Mouse (Mus musculus) neural tube, embryonic 14.5 days (tissue): ENCODE data around the gene Slc23a4. TPM values are rescaled to one million over a fixed set of nuclear protein-coding genes. Genes with fewer than 3 reads are reported as not detected.
A peak's percentile ranks its signal among the peaks of the same experiment; 100 is the strongest.

Experiments
- ATAC-seq: fragments of 200-750 bp; cut with Nextera tagmentation; 2 replicates; pipeline ENCODE4 v1.8.0; 2017; ENCODE audit warnings: low read depth, mild to moderate bottlenecking, moderate TSS enrichment, moderate library complexity
- H3K27ac ChIP-seq: fragments of 300-500 bp; sonication (generic); 2 replicates; pipeline ENCODE4 v1.5.1; 2014; ENCODE audit warnings: low read depth, mild to moderate bottlenecking, control low read depth, low read length, moderate library complexity, mixed read lengths
- H3K27me3 ChIP-seq: fragments of 300-500 bp; sonication (generic); 2 replicates; pipeline ENCODE4 v1.6.1; 2014; ENCODE audit warnings: low read length; ENCODE audit not compliant: control insufficient read depth, insufficient read depth
- H3K36me3 ChIP-seq: fragments of 300-500 bp; sonication (generic); 2 replicates; pipeline ENCODE4 v1.6.1; 2014; ENCODE audit warnings: low read length, mixed read lengths; ENCODE audit not compliant: control insufficient read depth, insufficient read depth
- H3K4me1 ChIP-seq: fragments of 300-500 bp; sonication (generic); 2 replicates; pipeline ENCODE4 v1.6.1; 2014; ENCODE audit warnings: low read length; ENCODE audit not compliant: control insufficient read depth, insufficient read depth
- H3K4me2 ChIP-seq: fragments of 300-500 bp; sonication (generic); 2 replicates; pipeline ENCODE4 v1.6.1; 2014; ENCODE audit warnings: mild to moderate bottlenecking, low read depth, low read length, control low read depth
- H3K4me3 ChIP-seq: fragments of 300-500 bp; sonication (generic); 2 replicates; pipeline ENCODE4 v1.5.1; 2014; ENCODE audit warnings: low read depth, low read length, control low read depth, mixed read lengths
- H3K9ac ChIP-seq: fragments of 300-500 bp; sonication (generic); replicated peaks from 2 replicates; pipeline ENCODE4 v1.6.1; 2014; ENCODE audit warnings: low read depth, mild to moderate bottlenecking, control low read depth, low read length, mixed read lengths
- H3K9me3 ChIP-seq: fragments of 300-500 bp; sonication (generic); 2 replicates; pipeline ENCODE4 v1.6.1; 2016; ENCODE audit warnings: low read length; ENCODE audit not compliant: control insufficient read depth
- WGBS: fragments of 180-500 bp; shearing (Covaris S2); extraction: QIAGEN DNeasy Blood & Tissue Kit; methylation state at CpG from one replicate; pipeline ENCODE4 v1.1.7; 2014; 5-methylcytosine and 5-hydroxymethylcytosine counted together
- polyA plus RNA-seq: library from polyadenylated mRNA; unstranded; fragments of >200 nt; fragmentation: Nextera tagmentation; extraction: Ambion mirVana; gene quantifications from 2 replicates; pipeline ENCODE4 v1.2.1, GENCODE M21; 2014

The Slc23a4 gene
- polyA plus RNA-seq, 1 experiment from 2014 or later: 1.1 TPM

GRCm38 (mm10) chr6:34903441-34903840, 84.8 kb downstream of the Slc23a4 start:
- WGBS: 90% methylated on average over 5 of the region's 5 CpGs
- ATAC-seq: no peak

GRCm38 (mm10) chr6:34902578-34902977, 85.6 kb downstream of the Slc23a4 start:
- ATAC-seq: no peak
- Histone ChIP-seq H3K27ac (no peak overlapping the region), H3K4me1 (no peaks in the 10 kb centered on the region), H3K4me3 (no peak overlapping the region), H3K36me3 (peaks cover 14% of the 10 kb centered on the region), H3K4me2 (no peak overlapping the region), H3K9me3 (no peaks in the 10 kb centered on the region), H3K9ac (no peak overlapping the region), H3K27me3 (no peaks in the 10 kb centered on the region)
- whole genome bisulfite sequencing: 89% methylated on average over 7 of the region's 7 CpGs

More at GRCm38 (mm10) chr6:34903441-34903840, 84.8 kb downstream of the Slc23a4 start:
- Histone ChIP-seq H3K9ac (no peak overlapping the region), H3K27me3 (no peaks in the 10 kb centered on the region), H3K4me2 (no peak overlapping the region), H3K27ac (no peak overlapping the region), H3K4me3 (no peak overlapping the region), H3K36me3 (peaks cover 15% of the 10 kb centered on the region), H3K9me3 (no peaks in the 10 kb centered on the region), H3K4me1 (no peaks in the 10 kb centered on the region)

GRCm38 (mm10) chr6:34901911-34902444, 86.2 kb downstream of the Slc23a4 start:
- no peak overlapping the region for H3K9ac ChIP-seq
- no peak overlapping the region for H3K27ac ChIP-seq
- no peaks in the 10 kb centered on the region for H3K27me3 ChIP-seq
- peak; percentile 28; the same call in 1 of the 2 replicates for ATAC-seq
- H3K36me3 ChIP-seq: peaks cover 14% of the 10 kb centered on the region
- no peak overlapping the region for H3K4me2 ChIP-seq
- no peaks in the 10 kb centered on the region for H3K9me3 ChIP-seq
- no peaks in the 10 kb centered on the region for H3K4me1 ChIP-seq
- H3K4me3 ChIP-seq: no peak overlapping the region
- WGBS: 71% methylated on average over 9 of the region's 9 CpGs

GRCm38 (mm10) chr6:34900990-34901389, 87.2 kb downstream of the Slc23a4 start:
- ATAC-seq: no peak
- Histone ChIP-seq H3K9ac (no peak overlapping the region), H3K27me3 (no peaks in the 10 kb centered on the region), H3K4me1 (no peaks in the 10 kb centered on the region), H3K36me3 (peaks cover 16% of the 10 kb centered on the region), H3K27ac (no peak overlapping the region), H3K4me2 (no peak overlapping the region), H3K4me3 (no peak overlapping the region), H3K9me3 (no peaks in the 10 kb centered on the region)
- 43% methylated on average over 2 of the region's 2 CpGs for WGBS

- no peak overlapping the region for H3K9ac ChIP-seq
- no peak overlapping the region for H3K27ac ChIP-seq
- peaks cover 27% of the 10 kb centered on the region for H3K36me3 ChIP-seq
- H3K4me1 ChIP-seq: no peaks in the 10 kb centered on the region
- H3K4me2 ChIP-seq: no peak overlapping the region
- no peaks in the 10 kb centered on the region for H3K27me3 ChIP-seq
- ATAC-seq: no peak
- WGBS: 91% methylated on average over 2 of the region's 2 CpGs
- H3K4me3 ChIP-seq: no peak overlapping the region
- no peaks in the 10 kb centered on the region for H3K9me3 ChIP-seq
Measured at GRCm38 (mm10) chr6:34899127-34899526, 89.1 kb downstream of the Slc23a4 start.

GRCm38 (mm10) chr6:34896168-34896780, 91.9 kb downstream of the Slc23a4 start:
- ATAC-seq: no peak
- no peak overlapping the region for H3K27ac ChIP-seq
- H3K4me3 ChIP-seq: no peak overlapping the region
- no peaks in the 10 kb centered on the region for H3K4me1 ChIP-seq
- H3K9ac ChIP-seq: no peak overlapping the region
- peaks cover 35% of the 10 kb centered on the region for H3K36me3 ChIP-seq
- 68% methylated on average over 16 of the region's 16 CpGs for WGBS
- H3K27me3 ChIP-seq: no peaks in the 10 kb centered on the region
- no peak overlapping the region for H3K4me2 ChIP-seq
- H3K9me3 ChIP-seq: no peaks in the 10 kb centered on the region

GRCm38 (mm10) chr6:34895569-34895968, 92.6 kb downstream of the Slc23a4 start:
- no peak overlapping the region for H3K4me2 ChIP-seq
- no peaks in the 10 kb centered on the region for H3K9me3 ChIP-seq
- H3K4me1 ChIP-seq: no peaks in the 10 kb centered on the region
- no peak for ATAC-seq
- no peaks in the 10 kb centered on the region for H3K27me3 ChIP-seq
- H3K4me3 ChIP-seq: no peak overlapping the region
- H3K36me3 ChIP-seq: peaks cover 33% of the 10 kb centered on the region
- 88% methylated on average over 7 of the region's 7 CpGs for WGBS
- no peak overlapping the region for H3K27ac ChIP-seq
- H3K9ac ChIP-seq: no peak overlapping the region

Other genes starting within 250 kb of the Slc23a4 start
- gene Agbl3, start 208.0 kb downstream of the Slc23a4 start, polyA plus RNA-seq: 12.7 and 15.2 TPM in 2 replicates
- gene Tmem140, start 125.3 kb downstream of the Slc23a4 start, polyA plus RNA-seq: 0.86 and 0.89 TPM in 2 replicates
- 6.0 and 7.4 TPM in 2 replicates for gene Cyren, start 110.3 kb downstream of the Slc23a4 start, polyA plus RNA-seq
- gene Wdr91, start 77.5 kb downstream of the Slc23a4 start, polyA plus RNA-seq: 15.9 and 18.3 TPM in 2 replicates
- gene Stra8, start 68.2 kb downstream of the Slc23a4 start, polyA plus RNA-seq: not detected in 2 replicates
- 38.0 and 41.9 TPM in 2 replicates for gene Cnot4, start 145.3 kb upstream of the Slc23a4 start, polyA plus RNA-seq
- gene Nup205, start 189.0 kb upstream of the Slc23a4 start, polyA plus RNA-seq: 30.6 and 31.4 TPM in 2 replicates